Mouse (Mus musculus) stomach, embryonic 14.5 days (tissue): ENCODE measurements around the gene Bmt2. TPM values are rescaled to one million over a fixed set of nuclear protein-coding genes. Genes with fewer than 3 reads are reported as not detected.

Experiments
- ATAC-seq: fragments of 200-750 bp; cut with Nextera tagmentation; 2 replicates; pipeline ENCODE4 v1.8.0; 2017; ENCODE audit warnings: low read depth, moderate TSS enrichment; ENCODE audit not compliant: insufficient number of reproducible peaks, insufficient read depth, low FRiP score
- H3K27ac ChIP-seq: fragments of 300-500 bp; sonication (generic); 2 replicates; pipeline ENCODE4 v1.5.1; 2014; ENCODE audit warnings: mild to moderate bottlenecking, low read length, moderate library complexity, mixed read lengths
- H3K27me3 ChIP-seq: fragments of 300-500 bp; sonication (generic); 2 replicates; pipeline ENCODE4 v1.6.1; 2014; ENCODE audit warnings: low read length, control low read depth, mixed read lengths; ENCODE audit not compliant: control insufficient read depth, insufficient read depth
- H3K36me3 ChIP-seq: fragments of 300-500 bp; sonication (generic); 2 replicates; pipeline ENCODE4 v1.6.1; 2014; ENCODE audit warnings: mild to moderate bottlenecking, control low read depth, low read length, moderate library complexity, mixed read lengths; ENCODE audit not compliant: control insufficient read depth, insufficient read depth
- H3K4me1 ChIP-seq: fragments of 300-500 bp; sonication (generic); 2 replicates; pipeline ENCODE4 v1.6.1; 2014; ENCODE audit warnings: low read length, control low read depth, mixed read lengths; ENCODE audit not compliant: control insufficient read depth, insufficient read depth
- H3K4me2 ChIP-seq: fragments of 300-500 bp; sonication (generic); replicated peaks from 2 replicates; pipeline ENCODE4 v1.6.1; 2014; ENCODE audit warnings: low read depth, low read length, control low read depth
- H3K4me3 ChIP-seq: fragments of 300-500 bp; sonication (generic); 2 replicates; pipeline ENCODE4 v1.5.1; 2014; ENCODE audit warnings: low read depth, low read length, control low read depth
- H3K9ac ChIP-seq: fragments of 300-500 bp; sonication (generic); replicated peaks from 2 replicates; pipeline ENCODE4 v1.6.1; 2014; ENCODE audit warnings: low read depth, mild to moderate bottlenecking, control low read depth, low read length, moderate library complexity, mixed read lengths
- H3K9me3 ChIP-seq: fragments of 300-500 bp; sonication (generic); 2 replicates; pipeline ENCODE4 v1.6.1; 2016; ENCODE audit warnings: low read depth, low read length, control low read depth; ENCODE audit not compliant: control insufficient read depth
- WGBS: fragments of 180-500 bp; shearing (Covaris S2); extraction: QIAGEN DNeasy Blood & Tissue Kit; methylation state at CpG from one replicate; pipeline ENCODE4 v1.1.7; 2014; 5-methylcytosine and 5-hydroxymethylcytosine counted together
- polyA plus RNA-seq: library from polyadenylated mRNA; unstranded; fragments of >200 nt; fragmentation: Nextera tagmentation; extraction: Ambion mirVana; gene quantifications from 2 replicates; pipeline ENCODE4 v1.2.1, GENCODE M21; 2014

Bmt2 gene
- 22.5 and 25.8 TPM in 2 replicates for polyA plus RNA-seq

DNA sequence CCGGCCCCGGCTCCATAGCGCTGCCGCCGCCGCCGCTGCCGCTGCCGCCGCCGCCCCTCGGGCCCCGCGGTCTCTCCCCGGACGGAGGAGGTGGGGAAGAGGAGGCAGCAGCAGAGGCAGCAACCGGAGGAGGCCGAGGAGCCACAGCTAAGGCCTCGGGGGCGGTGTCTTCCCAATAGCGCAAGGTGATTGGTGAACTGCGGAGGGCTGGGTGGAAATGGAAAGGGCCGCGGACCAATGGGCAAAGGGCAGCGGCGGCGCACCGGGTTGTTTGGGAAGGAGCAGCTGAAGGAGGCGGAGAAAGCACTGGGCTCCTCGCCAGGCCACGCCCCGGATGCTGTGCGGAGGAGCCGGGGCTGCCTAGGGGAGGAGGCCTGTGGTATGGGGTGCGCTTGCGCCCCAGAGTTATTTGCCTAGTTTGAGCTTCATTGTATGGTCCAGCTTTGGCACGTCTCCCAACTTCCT, at the start of gene Bmt2:
TSS of gene Bmt2 (minus strand) at position 149 of the 465 bp plus-strand sequence.
- Histone ChIP-seq H3K4me2 (peak within 1 kb of the TSS; percentile 74), H3K27me3 (no peaks in the 10 kb centered on the region), H3K4me3 (peak within 1 kb of the TSS; percentile 86), H3K36me3 (no peaks in the 10 kb centered on the region), H3K9ac (peak within 1 kb of the TSS; percentile 81), H3K4me1 (0 out of 2 replicates have a peak, but pooled peaks cover 2% of the 10 kb centered on the region), H3K27ac (peak within 1 kb of the TSS; percentile 91), H3K9me3 (no peaks in the 10 kb centered on the region)
- ATAC-seq, result peak; percentile 99
- under 1% methylated on average over 37 of the region's 37 CpGs for WGBS

DNA sequence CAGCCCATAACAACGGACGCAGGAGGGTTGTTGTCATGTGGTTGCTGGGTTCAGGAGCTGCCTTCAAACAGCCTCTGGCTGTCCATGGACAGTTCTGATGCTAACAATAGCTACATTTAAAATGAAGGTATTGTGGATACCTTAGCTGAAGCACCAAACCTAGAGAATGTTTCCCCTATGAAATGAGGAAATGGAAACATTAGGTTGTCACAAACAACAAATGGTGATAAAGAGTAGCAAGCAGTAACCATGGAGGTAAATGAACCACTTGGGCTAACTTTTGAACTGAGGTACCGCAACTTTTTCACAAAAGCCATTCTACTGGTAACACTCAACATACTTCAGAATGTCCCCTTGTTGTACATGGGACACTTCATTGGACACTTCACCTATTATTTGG, 44.4 kb upstream of the Bmt2 start:
- WGBS, result 87% methylated on average over 3 of the region's 3 CpGs
- no peak overlapping the region for H3K9ac ChIP-seq

GRCm38 (mm10) chr6:13714867-13715266, 37.1 kb upstream of the Bmt2 start:
- Histone ChIP-seq H3K4me2 (no peak overlapping the region), H3K9me3 (no peaks in the 10 kb centered on the region), H3K4me3 (no peak overlapping the region), H3K9ac (no peak overlapping the region), H3K36me3 (no peaks in the 10 kb centered on the region), H3K4me1 (no peaks in the 10 kb centered on the region), H3K27me3 (no peaks in the 10 kb centered on the region), H3K27ac (no peak overlapping the region)
- 85% methylated on average over 3 of the region's 3 CpGs for WGBS
- ATAC-seq, result no peak

More for the DNA sequence above, 44.4 kb upstream of the Bmt2 start:
- ATAC-seq, result no peak
- H3K27me3 ChIP-seq, result no peaks in the 10 kb centered on the region
- no peak overlapping the region for H3K4me2 ChIP-seq
- H3K4me1 ChIP-seq, result no peaks in the 10 kb centered on the region
- H3K9me3 ChIP-seq, result no peaks in the 10 kb centered on the region
- H3K27ac ChIP-seq, result no peak overlapping the region
- H3K36me3 ChIP-seq, result no peaks in the 10 kb centered on the region
- no peak overlapping the region for H3K4me3 ChIP-seq

DNA sequence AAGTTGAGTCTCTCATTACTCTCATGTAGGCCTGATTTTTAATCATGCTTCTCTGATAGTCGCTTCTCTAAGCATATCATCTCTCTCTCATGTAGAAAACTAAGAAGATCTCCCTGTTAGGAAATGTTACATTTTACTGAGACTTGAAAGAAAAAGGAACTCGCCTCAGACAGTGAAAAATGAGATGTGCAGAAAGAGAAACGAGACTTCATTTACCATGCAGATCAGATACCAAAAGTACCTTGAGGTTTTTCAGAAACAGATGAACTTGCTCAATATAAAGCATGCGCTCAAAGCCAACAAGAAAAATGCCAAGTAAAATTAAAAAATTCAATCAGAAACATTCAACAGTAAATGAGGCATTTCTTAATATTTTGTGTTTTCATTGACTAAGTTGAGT, 19.1 kb upstream of the Bmt2 start:
- H3K4me1 ChIP-seq, result no peaks in the 10 kb centered on the region
- no peak overlapping the region for H3K9ac ChIP-seq
- H3K4me3 ChIP-seq, result no peak overlapping the region
- H3K27me3 ChIP-seq, result no peaks in the 10 kb centered on the region
- no peak overlapping the region for H3K27ac ChIP-seq
- H3K36me3 ChIP-seq, result no peaks in the 10 kb centered on the region
- 78% methylated on average over 4 of the region's 4 CpGs for WGBS
- no peaks in the 10 kb centered on the region for H3K9me3 ChIP-seq
- H3K4me2 ChIP-seq, result no peak overlapping the region
- no peak for ATAC-seq

- no peak overlapping the region for H3K4me2 ChIP-seq
- ATAC-seq, result no peak
- H3K9me3 ChIP-seq, result no peaks in the 10 kb centered on the region
- WGBS, result 76% methylated on average over 2 of the region's 2 CpGs
- no peaks in the 10 kb centered on the region for H3K36me3 ChIP-seq
- H3K27ac ChIP-seq, result no peak overlapping the region
- H3K27me3 ChIP-seq, result no peaks in the 10 kb centered on the region
- H3K9ac ChIP-seq, result no peak overlapping the region
- H3K4me3 ChIP-seq, result no peak overlapping the region
- no peaks in the 10 kb centered on the region for H3K4me1 ChIP-seq
Observed at GRCm38 (mm10) chr6:13695103-13695845, 17.5 kb upstream of the Bmt2 start.

DNA sequence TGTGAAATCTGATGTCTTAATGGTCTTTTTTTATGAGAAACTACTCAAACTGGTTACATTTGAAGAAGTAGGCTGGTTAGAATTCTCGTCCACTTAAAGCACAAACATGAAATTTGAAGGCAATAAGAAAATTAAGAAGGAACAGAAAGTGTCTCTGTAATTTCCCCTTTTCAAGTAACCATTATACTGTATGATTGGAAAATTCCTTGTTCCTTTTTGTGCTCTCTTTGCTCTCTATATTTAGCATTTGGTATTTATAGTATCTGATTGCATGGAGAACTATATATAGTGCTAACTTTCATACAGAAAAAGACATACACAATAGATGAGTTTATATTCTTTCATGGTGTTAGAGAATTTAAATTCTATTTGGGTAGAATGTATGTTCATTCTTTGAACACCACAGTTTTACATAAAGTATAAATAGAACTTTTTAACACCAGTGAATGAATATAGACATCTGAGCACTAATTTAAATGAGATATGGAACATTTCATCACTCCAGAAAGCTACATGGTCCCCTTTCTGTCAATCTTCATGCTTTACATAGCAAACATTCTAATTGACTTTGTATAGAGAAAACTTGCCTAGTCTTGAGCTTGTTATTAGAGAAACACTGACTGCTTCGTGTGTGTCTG, 14.0 kb upstream of the Bmt2 start:
- WGBS, result 72% methylated on average over 2 of the region's 2 CpGs
- Histone ChIP-seq H3K4me3 (no peak overlapping the region), H3K4me2 (no peak overlapping the region), H3K27ac (no peak overlapping the region), H3K9ac (no peak overlapping the region), H3K36me3 (no peaks in the 10 kb centered on the region), H3K4me1 (no peaks in the 10 kb centered on the region), H3K27me3 (no peaks in the 10 kb centered on the region), H3K9me3 (no peaks in the 10 kb centered on the region)
- no peak for ATAC-seq

GRCm38 (mm10) chr6:13690398-13690797, 12.6 kb upstream of the Bmt2 start:
- Histone ChIP-seq H3K9me3 (no peaks in the 10 kb centered on the region), H3K27me3 (no peaks in the 10 kb centered on the region), H3K4me3 (no peak overlapping the region), H3K27ac (no peak overlapping the region), H3K4me1 (no peaks in the 10 kb centered on the region), H3K9ac (no peak overlapping the region), H3K4me2 (no peak overlapping the region), H3K36me3 (no peaks in the 10 kb centered on the region)
- no peak for ATAC-seq

DNA sequence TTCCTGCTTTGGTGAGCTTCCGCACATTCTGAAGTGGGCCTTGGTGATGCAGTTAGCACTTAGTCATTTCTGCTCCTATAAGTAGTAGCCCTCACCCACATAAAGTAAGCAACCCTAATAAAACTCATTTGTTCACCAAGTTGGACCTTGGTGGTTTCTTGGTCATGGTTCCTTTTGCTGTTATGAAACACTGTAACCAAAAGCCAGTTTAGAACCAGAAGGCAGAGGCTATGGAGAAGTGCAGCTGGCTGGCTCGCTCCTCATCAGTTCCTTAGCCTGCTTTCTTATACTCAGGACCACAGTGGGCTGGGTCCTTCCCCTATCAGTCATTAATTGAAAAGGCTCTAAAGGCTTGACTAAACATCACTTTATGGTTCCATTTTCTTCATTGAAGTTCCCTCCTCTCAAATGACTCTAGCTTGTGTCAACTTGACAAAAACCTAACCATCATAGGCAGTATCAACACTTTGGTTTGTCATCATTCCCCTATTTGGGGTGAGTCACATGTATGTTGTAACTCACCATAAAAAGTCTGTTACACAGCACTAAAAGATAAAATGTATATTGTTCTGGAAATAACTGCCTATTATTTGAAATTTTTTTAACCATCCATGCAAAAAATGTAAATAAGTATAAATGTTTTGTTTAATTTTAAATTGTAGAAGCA, 6.3 kb upstream of the Bmt2 start:
- H3K27ac ChIP-seq, result no peak overlapping the region
- no peaks in the 10 kb centered on the region for H3K27me3 ChIP-seq
- no peak for ATAC-seq
- no peaks in the 10 kb centered on the region for H3K36me3 ChIP-seq
- H3K4me3 ChIP-seq, result no peak overlapping the region
- H3K9ac ChIP-seq, result no peak overlapping the region
- H3K4me2 ChIP-seq, result no peak overlapping the region
- 90% methylated on average over 2 of the region's 2 CpGs for WGBS
- no peaks in the 10 kb centered on the region for H3K9me3 ChIP-seq
- no peaks in the 10 kb centered on the region for H3K4me1 ChIP-seq
